Mouse (Mus musculus) MEL (cell line): ENCODE results near the gene Ptprr. TPM values are rescaled to one million over a fixed set of nuclear protein-coding genes. Genes with fewer than 3 reads are reported as not detected.

ENCODE experiments used
- DNase-seq: peaks from one replicate; pipeline ENCODE4 v3.0.0; 2011; ENCODE audit warnings: low read depth, low spot score
- H3K27ac ChIP-seq: 2 replicates; pipeline ENCODE4 v1.5.1; 2012; ENCODE audit warnings: low read depth, mild to moderate bottlenecking, control low read depth, low read length, moderate library complexity; ENCODE audit not compliant: control insufficient read depth
- H3K27me3 ChIP-seq, 2 experiments: fragments of 150-350 bp in 1 of 2; sonication (generic) in 1 of 2; 2 replicates each; pipeline ENCODE4 v1.6.1; 2012; ENCODE audit warnings: low read length in 2 of 2, mild to moderate bottlenecking in 2 of 2, improper control_type of control experiment in 1 of 2, moderate library complexity in 1 of 2; ENCODE audit not compliant: insufficient read depth in 2 of 2, control insufficient read depth in 1 of 2
- H3K36me3 ChIP-seq, 2 experiments: 2 replicates each; pipeline ENCODE4 v1.6.1; 2012 to 2014; ENCODE audit warnings: low read length in 2 of 2, improper control_type of control experiment in 1 of 2, inconsistent platforms in 1 of 2, mild to moderate bottlenecking in 1 of 2; ENCODE audit not compliant: insufficient read depth in 2 of 2, control insufficient read depth in 1 of 2
- H3K4me1 ChIP-seq, 2 experiments: fragments of 150-350 bp in 1 of 2; sonication (generic) in 1 of 2; 2 replicates each; pipeline ENCODE4 v1.6.1; 2012; ENCODE audit warnings: low read length in 2 of 2, improper control_type of control experiment in 1 of 2, mild to moderate bottlenecking in 1 of 2; ENCODE audit not compliant: insufficient read depth in 2 of 2, control insufficient read depth in 1 of 2
- H3K4me3 ChIP-seq, 2 experiments: fragments of 150-350 bp in 1 of 2; sonication (generic) in 1 of 2; 2 replicates each; pipeline ENCODE4 v1.5.1; 2012; ENCODE audit warnings: low read depth in 2 of 2, low read length in 2 of 2, mild to moderate bottlenecking in 2 of 2, moderate library complexity in 2 of 2, control low read depth in 1 of 2, improper control_type of control experiment in 1 of 2; ENCODE audit not compliant: control insufficient read depth in 1 of 2, insufficient read depth in 1 of 2
- H3K79me2 ChIP-seq: 2 replicates; pipeline ENCODE4 v1.6.1; 2012; ENCODE audit warnings: mild to moderate bottlenecking, low read length, moderate library complexity; ENCODE audit not compliant: control insufficient read depth, poor library complexity, insufficient read depth
- H3K9ac ChIP-seq: 2 replicates; pipeline ENCODE4 v1.6.1; 2012; ENCODE audit warnings: low read depth, mild to moderate bottlenecking, control low read depth, low read length, moderate library complexity; ENCODE audit not compliant: control insufficient read depth, poor library complexity, severe bottlenecking
- H3K9me3 ChIP-seq: fragments of 150-350 bp; sonication (generic); replicated peaks from 2 replicates; pipeline ENCODE4 v1.6.1; 2012; ENCODE audit warnings: mild to moderate bottlenecking, low read length, improper control_type of control experiment, moderate library complexity; ENCODE audit not compliant: insufficient read depth
- BHLHE40 ChIP-seq: IDR thresholded peaks from 2 replicates; pipeline ENCODE4 v1.6.1; 2012; ENCODE audit warnings: low read depth, mild to moderate bottlenecking, inconsistent platforms, low read length, improper control_type of control experiment, borderline replicate concordance
- CHD1 ChIP-seq: IDR thresholded peaks from 2 replicates; pipeline ENCODE4 v1.6.1; 2012; ENCODE audit warnings: low read depth, mild to moderate bottlenecking, inconsistent platforms, low read length, improper control_type of control experiment
- CHD2 ChIP-seq: IDR thresholded peaks from 2 replicates; pipeline ENCODE4 v1.6.1; 2011; ENCODE audit warnings: low read length, improper control_type of control experiment
- E2F4 ChIP-seq: IDR thresholded peaks from 2 replicates; pipeline ENCODE4 v1.6.1; 2011; ENCODE audit warnings: low read depth, low read length, improper control_type of control experiment, borderline replicate concordance
- GABPA ChIP-seq: IDR thresholded peaks from 2 replicates; pipeline ENCODE4 v1.6.1; 2012; ENCODE audit warnings: low read depth, mild to moderate bottlenecking, inconsistent platforms, low read length, improper control_type of control experiment, moderate library complexity
- GATA1 ChIP-seq: IDR thresholded peaks from 2 replicates; pipeline ENCODE4 v1.6.1; 2011; ENCODE audit warnings: low read depth, low read length, improper control_type of control experiment
- JUND ChIP-seq: IDR thresholded peaks from 2 replicates; pipeline ENCODE4 v1.6.1; 2011; ENCODE audit warnings: low read depth, mild to moderate bottlenecking, improper control_type of control experiment, low read length
- KAT2A ChIP-seq: conservative IDR thresholded peaks from 2 replicates; pipeline ENCODE4 v1.6.1; 2012; ENCODE audit warnings: low read depth, low read length, improper control_type of control experiment, inconsistent platforms
- MAZ ChIP-seq: IDR thresholded peaks from 2 replicates; pipeline ENCODE4 v1.6.1; 2012; ENCODE audit warnings: low read depth, mild to moderate bottlenecking, inconsistent platforms, low read length, improper control_type of control experiment
- MEF2A ChIP-seq: IDR thresholded peaks from 2 replicates; pipeline ENCODE4 v1.6.1; 2014; ENCODE audit warnings: low read depth, mild to moderate bottlenecking, inconsistent platforms, low read length, improper control_type of control experiment; ENCODE audit not compliant: poor library complexity, insufficient replicate concordance, severe bottlenecking; ENCODE audit errors: extremely low read depth
- MXI1 ChIP-seq: IDR thresholded peaks from 2 replicates; pipeline ENCODE4 v1.6.1; 2011; ENCODE audit warnings: mild to moderate bottlenecking, low read depth, low read length, improper control_type of control experiment
- MYB ChIP-seq: IDR thresholded peaks from 2 replicates; pipeline ENCODE4 v1.6.1; 2011; ENCODE audit warnings: mild to moderate bottlenecking, low read depth, low read length, improper control_type of control experiment
- MYC ChIP-seq: IDR thresholded peaks from 2 replicates; pipeline ENCODE4 v1.6.1; 2011; ENCODE audit warnings: low read depth, mild to moderate bottlenecking, low read length, improper control_type of control experiment, moderate library complexity
- NRF1 ChIP-seq: IDR thresholded peaks from 2 replicates; pipeline ENCODE4 v1.6.1; 2014; ENCODE audit warnings: low read depth, mild to moderate bottlenecking, inconsistent platforms, low read length, improper control_type of control experiment, moderate library complexity; ENCODE audit not compliant: poor library complexity, insufficient read depth, severe bottlenecking
- POLR2A ChIP-seq, 2 experiments: IDR thresholded peaks; 2 replicates each; pipeline ENCODE4 v1.6.1; 2011 to 2012; ENCODE audit warnings: low read length in 2 of 2, mild to moderate bottlenecking in 2 of 2, control low read depth in 1 of 2, improper control_type of control experiment in 1 of 2, low read depth in 1 of 2, moderate library complexity in 1 of 2; ENCODE audit not compliant: control insufficient read depth in 1 of 2, insufficient read depth in 1 of 2, poor library complexity in 1 of 2
- POLR2AphosphoS2 ChIP-seq: IDR thresholded peaks from 2 replicates; pipeline ENCODE4 v1.6.1; 2011; ENCODE audit warnings: low read length, improper control_type of control experiment
- POLR2AphosphoS5 ChIP-seq: IDR thresholded peaks from 2 replicates; pipeline ENCODE4 v1.6.1; 2012; ENCODE audit warnings: low read depth, borderline replicate concordance, mild to moderate bottlenecking, inconsistent platforms, low read length, moderate library complexity, mixed read lengths
- SMC3 ChIP-seq: IDR thresholded peaks from 2 replicates; pipeline ENCODE4 v1.6.1; 2011; ENCODE audit warnings: low read depth, low read length, improper control_type of control experiment
- TBP ChIP-seq: IDR thresholded peaks from 2 replicates; pipeline ENCODE4 v1.8.0; 2011; ENCODE audit warnings: low read depth, low read length, improper control_type of control experiment
- UBTF ChIP-seq: IDR thresholded peaks from 2 replicates; pipeline ENCODE4 v1.6.1; 2012; ENCODE audit warnings: low read depth, mild to moderate bottlenecking, inconsistent platforms, low read length, improper control_type of control experiment, moderate library complexity, borderline replicate concordance; ENCODE audit not compliant: insufficient read depth
- USF2 ChIP-seq, 2 experiments: IDR thresholded peaks; 2 replicates each; pipeline ENCODE4 v1.6.1; 2011 to 2012; ENCODE audit warnings: improper control_type of control experiment in 2 of 2, low read length in 2 of 2, borderline replicate concordance in 1 of 2, inconsistent platforms in 1 of 2, low read depth in 1 of 2, mild to moderate bottlenecking in 1 of 2; ENCODE audit not compliant: insufficient read depth in 1 of 2
- ZKSCAN1 ChIP-seq: IDR thresholded peaks from 2 replicates; pipeline ENCODE4 v1.6.1; 2012; ENCODE audit warnings: low read depth, mild to moderate bottlenecking, inconsistent platforms, low read length, improper control_type of control experiment, moderate library complexity
- ZMIZ1 ChIP-seq: IDR thresholded peaks from 2 replicates; pipeline ENCODE4 v1.6.1; 2012; ENCODE audit warnings: low read depth, mild to moderate bottlenecking, inconsistent platforms, low read length, improper control_type of control experiment, moderate library complexity
- polyA plus RNA-seq, 2 experiments: library from polyadenylated mRNA; stranded (reverse) in 1 of 2; unstranded in 1 of 2; fragments of >175 nt in 1 of 2; fragments of >200 nt in 1 of 2; gene quantifications; 2 replicates each; pipeline versions ENCODE4 v1.2.1 to v1.2.4; 2012; ENCODE audit warnings: low replicate concordance in 2 of 2, low read depth in 1 of 2; ENCODE audit not compliant: insufficient read length in 2 of 2, insufficient read depth in 1 of 2, missing spikeins in 1 of 2
- total RNA-seq: library from RNA; depleted of rRNA; stranded (reverse); fragments of 300-350 nt; gene quantifications from 2 replicates; pipeline ENCODE4 v1.2.3, GENCODE M21; 2012

Gene Ptprr
- total and polyA plus RNA-seq, 3 experiments, result not detected

DNA sequence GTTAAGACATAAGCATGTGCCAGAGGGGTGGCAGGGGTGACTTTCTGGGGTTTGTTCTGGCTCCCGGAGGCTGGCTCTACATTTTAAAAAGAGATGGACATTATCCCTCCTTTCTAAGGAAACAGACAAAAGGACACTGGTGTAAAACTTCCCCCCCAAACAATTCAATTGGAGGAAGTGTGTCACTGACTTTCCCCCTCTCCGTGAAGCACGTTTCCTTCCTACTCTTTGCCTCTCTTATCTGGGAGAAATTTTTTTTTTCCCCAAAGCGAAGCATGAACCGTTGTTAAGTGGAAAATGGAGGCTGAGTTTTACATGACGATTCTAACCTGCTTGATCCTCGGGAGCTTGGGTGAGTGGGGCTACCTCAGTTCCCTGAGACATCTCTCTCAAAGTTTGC is 257.3 kb downstream of the Ptprr start, which contains the start of gene Ptprb:
TSS of gene Ptprb (plus strand) at position 244 of the 400 bp plus-strand sequence.
- Histone ChIP-seq H3K27ac (no peak within 1 kb of the TSS), H3K9me3 (no peaks in the 10 kb centered on the region), H3K4me3 (no peak within 1 kb of the TSS), H3K79me2 (no peaks in the 10 kb centered on the region), H3K4me1 (no peaks in the 10 kb centered on the region), H3K27me3 (no peaks in the 10 kb centered on the region), H3K9ac (no peak within 1 kb of the TSS), H3K36me3 (no peaks in the 10 kb centered on the region)
- no peak for DNase-seq
- TF ChIP-seq TBP, result no peak
- TF ChIP-seq MEF2A, result no peak
- no peak for TF ChIP-seq UBTF
- TF ChIP-seq E2F4, result no peak
- TF ChIP-seq CHD2, result no peak
- TF ChIP-seq POLR2AphosphoS2, result no peak
- no peak for TF ChIP-seq NRF1
- TF ChIP-seq SMC3, result no peak
- TF ChIP-seq POLR2A (IDR thresholded peaks at IDR 0.05; ENCODE audit: control insufficient read depth in 1 of 2, insufficient read depth in 1 of 2, low read depth in 1 of 2, low read length in 2 of 2, poor library complexity in 1 of 2), result no peak
- no peak for TF ChIP-seq CHD1
- TF ChIP-seq BHLHE40, result no peak
- no peak for TF ChIP-seq GABPA
- no peak for TF ChIP-seq MYB
- TF ChIP-seq ZMIZ1, result no peak
- no peak for TF ChIP-seq GATA1
- no peak for TF ChIP-seq POLR2AphosphoS5

DNA sequence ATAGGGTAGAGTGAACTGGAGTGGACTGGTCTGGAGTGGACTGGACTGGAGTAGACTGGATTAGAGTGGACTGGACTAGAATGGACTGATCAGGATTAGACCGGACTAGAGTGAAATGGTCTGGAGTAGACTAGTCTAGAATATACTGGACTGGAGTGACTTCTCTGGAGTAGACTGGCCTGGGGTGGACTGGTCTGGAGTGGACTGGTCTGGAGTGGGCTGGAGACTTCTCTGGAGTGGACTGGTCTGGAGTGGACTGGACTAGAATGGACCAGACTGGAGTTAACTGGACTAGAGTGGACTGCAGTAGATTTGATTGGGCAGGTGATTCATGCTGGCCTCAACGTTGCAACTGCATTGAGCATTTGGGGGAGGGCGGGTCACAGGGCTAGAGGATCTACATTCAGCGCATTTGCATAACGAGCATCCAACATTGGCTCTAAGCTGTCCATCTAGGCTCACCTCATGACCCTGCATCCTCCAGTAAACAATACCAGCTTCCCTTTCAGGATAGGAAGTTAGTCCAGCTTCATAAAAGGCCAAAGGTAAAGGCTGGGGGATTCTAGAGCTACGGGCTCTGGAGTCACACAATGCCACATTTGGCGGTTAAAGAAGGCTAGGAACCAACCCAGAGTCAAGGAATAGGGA is 268.8 kb downstream of the Ptprr start:
- Histone ChIP-seq H3K4me3 (no peak overlapping the region), H3K27me3 (no peaks in the 10 kb centered on the region), H3K4me1 (no peaks in the 10 kb centered on the region)
- DNase-seq, result no peak
- no peak for TF ChIP-seq MAZ
- no peak for TF ChIP-seq USF2 (IDR thresholded peaks at IDR 0.05; ENCODE audit: borderline replicate concordance in 1 of 2, insufficient read depth in 1 of 2, low read depth in 1 of 2, low read length in 2 of 2)
- no peak for TF ChIP-seq ZKSCAN1
- no peak for TF ChIP-seq KAT2A
- no peak for TF ChIP-seq E2F4
- no peak for TF ChIP-seq MYC
- no peak for TF ChIP-seq UBTF
- no peak for TF ChIP-seq SMC3
- TF ChIP-seq POLR2AphosphoS2, result no peak
- no peak for TF ChIP-seq MYB
- TF ChIP-seq CHD1, result no peak
- TF ChIP-seq MXI1, result no peak
- TF ChIP-seq JUND, result no peak
- TF ChIP-seq, all 39 proteins: peak for 0
- Histone ChIP-seq H3K9me3 (no peaks in the 10 kb centered on the region), H3K9ac (no peak overlapping the region), H3K36me3 (no peaks in the 10 kb centered on the region), H3K27ac (no peak overlapping the region), H3K79me2 (no peaks in the 10 kb centered on the region)
